Mouse (Mus musculus): ENCODE data around the gene Oca2.
A peak's percentile ranks its signal among the peaks of the same experiment; 100 is the strongest.

The Oca2 gene

GRCm38 (mm10) chr7:56239543-56239942, at the start of gene Oca2:
Oca2 (plus strand) TSS chr7:56239760.
- DNase-seq, result no peak

GRCm38 (mm10) chr7:56191041-56191440, 48.5 kb upstream of the Oca2 start:
- no peak for DNase-seq

GRCm38 (mm10) chr7:56191661-56192060, 47.9 kb upstream of the Oca2 start:
- no peak for DNase-seq

DNA sequence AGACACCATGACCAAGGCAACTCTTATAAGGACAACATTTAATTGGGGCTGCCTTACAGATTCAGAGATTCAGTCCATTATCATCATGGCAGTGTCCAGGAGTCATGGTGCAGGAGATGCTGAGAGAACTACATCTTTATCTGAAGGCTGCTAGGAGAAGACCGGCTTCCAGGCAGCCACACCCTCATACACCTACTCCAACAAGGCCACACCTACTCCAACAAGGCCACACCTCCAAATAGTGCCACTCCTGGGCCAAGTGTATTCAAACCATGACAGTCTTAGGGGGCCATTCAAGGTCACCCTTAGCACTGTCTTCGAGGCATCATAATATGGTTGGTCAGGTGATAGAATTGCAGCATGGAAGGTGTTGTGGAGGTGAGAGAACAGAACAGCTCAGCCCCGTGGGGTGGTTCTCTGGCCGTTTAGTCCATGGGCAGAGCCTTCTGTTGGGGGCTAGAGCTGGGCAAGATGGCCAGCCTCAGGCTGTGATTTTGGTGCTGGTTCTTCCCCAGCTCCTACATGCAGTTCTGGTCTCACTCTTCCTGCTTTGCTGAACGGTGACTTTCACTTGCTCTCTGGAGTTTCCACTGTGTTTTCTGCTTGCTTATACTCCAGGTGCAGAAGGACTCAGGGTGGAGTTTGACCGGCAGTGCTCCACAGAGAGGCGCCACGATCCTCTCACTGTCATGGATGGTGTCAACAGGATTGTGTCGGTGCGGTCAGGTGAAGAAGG, 37.9 kb upstream of the Oca2 start:
- no peak for DNase-seq

GRCm38 (mm10) chr7:56202843-56203242, 36.7 kb upstream of the Oca2 start:
- DNase-seq, result no peak

DNA sequence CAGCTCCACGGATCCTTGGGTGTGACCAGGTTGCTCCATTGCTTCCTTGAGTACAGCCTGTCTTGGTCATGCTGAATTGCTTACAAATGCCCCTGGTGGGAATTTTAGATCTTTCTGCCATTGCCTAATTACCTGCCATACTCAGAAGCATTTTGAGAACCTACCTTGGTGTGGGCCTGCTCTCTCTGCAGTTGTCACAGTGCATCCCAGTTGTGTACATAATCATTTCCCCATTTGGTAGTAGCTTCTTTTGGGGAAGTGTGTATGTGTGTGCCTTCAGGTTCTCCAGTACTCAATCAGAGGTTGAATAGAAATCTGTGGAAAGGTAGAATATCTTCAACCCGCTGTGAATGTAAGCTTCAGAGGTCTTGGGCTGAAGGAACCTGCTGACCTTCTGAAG, 36.3 kb upstream of the Oca2 start:
- no peak for DNase-seq

DNA sequence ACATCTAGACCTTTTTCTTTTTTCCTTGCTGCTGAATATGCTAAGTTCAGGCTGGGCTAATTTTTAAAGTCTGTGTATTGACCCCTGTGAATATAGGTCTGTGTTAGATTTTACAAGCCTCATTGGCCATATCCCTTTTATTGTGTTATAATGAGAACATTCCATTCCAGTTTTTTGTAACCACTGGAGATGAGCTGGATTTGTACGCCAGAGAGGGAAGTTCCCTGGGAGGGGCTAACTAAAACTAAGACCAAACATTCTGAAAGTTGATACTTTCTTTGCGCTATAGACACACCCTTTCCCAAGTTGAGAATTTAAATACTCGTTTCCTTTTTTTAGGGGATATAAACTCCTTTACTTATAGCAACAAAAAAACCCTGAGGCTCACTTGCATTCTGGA, 34.7 kb upstream of the Oca2 start:
- no peak for DNase-seq

GRCm38 (mm10) chr7:56220811-56221210, 18.7 kb upstream of the Oca2 start:
- no peak for DNase-seq

DNA sequence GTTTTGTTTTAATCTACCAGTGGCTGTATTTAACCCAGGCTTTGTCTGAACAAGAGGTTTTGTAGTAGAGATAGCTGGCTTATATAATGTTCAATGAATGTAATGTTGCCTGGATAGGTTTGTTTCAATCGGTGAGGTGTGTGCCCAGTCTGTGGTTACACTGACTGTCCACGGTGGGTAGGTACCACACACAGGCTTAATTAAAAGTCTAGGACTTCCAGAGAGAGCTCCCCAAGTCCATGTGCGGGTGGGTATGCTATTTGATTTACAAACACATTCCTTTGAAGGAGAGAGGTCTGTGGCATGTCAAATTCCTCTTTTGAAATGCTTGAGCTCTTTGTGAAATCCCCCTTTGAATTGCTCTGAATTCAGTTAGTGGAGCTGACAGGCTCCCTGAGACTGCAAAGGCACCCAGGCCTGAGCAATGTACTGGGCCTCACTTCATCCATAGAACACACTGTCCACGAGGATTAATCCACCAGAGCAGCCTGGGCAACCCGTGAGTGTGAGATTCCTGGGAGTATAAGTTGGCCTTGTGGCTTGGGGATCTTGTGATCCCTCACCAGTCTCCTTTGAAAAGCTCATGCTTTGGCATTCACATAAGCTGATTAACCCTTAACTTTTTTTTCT, 3.7 kb upstream of the Oca2 start:
- DNase-seq, result no peak

- no peak for DNase-seq
Observed at GRCm38 (mm10) chr7:56236617-56237016, 2.9 kb upstream of the Oca2 start.

- no peak for DNase-seq
Observed at GRCm38 (mm10) chr7:56254568-56254967, 15.0 kb downstream of the Oca2 start.

DNA sequence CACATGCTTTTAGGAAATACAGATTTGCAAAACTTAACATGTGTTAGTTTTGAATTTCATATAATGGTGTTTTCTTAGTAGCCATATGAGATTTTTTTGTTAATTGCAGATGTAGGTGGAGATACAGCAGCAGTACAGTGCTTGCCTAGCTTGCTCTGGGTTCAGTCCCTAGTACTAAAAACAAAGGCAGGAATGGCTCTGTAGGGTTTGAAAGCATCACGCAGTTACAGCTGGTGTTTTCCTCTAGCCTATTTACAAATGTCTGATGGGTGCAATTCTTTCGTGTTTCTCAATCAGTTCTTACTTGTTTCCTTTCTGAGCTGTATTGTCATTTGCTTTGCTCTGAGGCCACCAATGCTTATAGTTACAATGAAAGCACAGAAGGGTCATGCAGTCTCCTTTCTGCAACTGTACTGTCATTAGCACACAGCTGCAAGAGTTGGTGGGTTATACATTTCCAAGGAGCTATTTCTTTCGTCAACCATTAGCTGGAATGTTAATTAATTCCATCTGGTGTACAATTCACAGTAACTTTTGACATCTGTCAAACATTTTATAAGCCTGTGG, 18.4 kb downstream of the Oca2 start:
- no peak for DNase-seq

- no peak for DNase-seq
Observed at GRCm38 (mm10) chr7:56277506-56277905, 37.9 kb downstream of the Oca2 start.

GRCm38 (mm10) chr7:56291468-56292115, 52.0 kb downstream of the Oca2 start:
- DNase-seq, result peak; percentile 11 to 50

- DNase-seq, result no peak
Observed at GRCm38 (mm10) chr7:56304408-56304807, 64.8 kb downstream of the Oca2 start.

- DNase-seq, result no peak
Observed at GRCm38 (mm10) chr7:56314358-56314757, 74.8 kb downstream of the Oca2 start.

GRCm38 (mm10) chr7:56315630-56316529, 76.3 kb downstream of the Oca2 start:
- no peak for DNase-seq

DNA sequence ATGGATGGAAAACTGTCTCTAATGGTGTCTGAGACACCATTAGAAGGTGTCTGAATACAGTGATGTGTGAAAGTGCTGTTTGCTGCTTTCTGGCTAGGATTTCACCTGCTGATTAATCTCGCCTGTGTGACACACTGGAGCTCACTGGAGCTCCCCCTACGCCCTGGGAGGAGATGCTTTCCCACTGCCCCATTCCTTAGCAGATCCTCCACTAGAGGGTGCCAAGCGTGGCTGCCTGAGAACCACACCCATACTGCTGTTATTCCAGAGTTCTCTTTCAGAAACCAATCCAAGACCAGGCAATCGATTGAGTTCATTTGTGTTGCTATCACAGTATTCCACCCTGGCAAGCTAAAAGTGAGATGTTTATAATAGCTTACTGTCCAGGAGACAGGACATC, 88.2 kb downstream of the Oca2 start:
- no peak for DNase-seq

- peak in 1 of 2 experiments; percentile 1 for DNase-seq
Observed at GRCm38 (mm10) chr7:56348528-56348927, 109.0 kb downstream of the Oca2 start.

DNA sequence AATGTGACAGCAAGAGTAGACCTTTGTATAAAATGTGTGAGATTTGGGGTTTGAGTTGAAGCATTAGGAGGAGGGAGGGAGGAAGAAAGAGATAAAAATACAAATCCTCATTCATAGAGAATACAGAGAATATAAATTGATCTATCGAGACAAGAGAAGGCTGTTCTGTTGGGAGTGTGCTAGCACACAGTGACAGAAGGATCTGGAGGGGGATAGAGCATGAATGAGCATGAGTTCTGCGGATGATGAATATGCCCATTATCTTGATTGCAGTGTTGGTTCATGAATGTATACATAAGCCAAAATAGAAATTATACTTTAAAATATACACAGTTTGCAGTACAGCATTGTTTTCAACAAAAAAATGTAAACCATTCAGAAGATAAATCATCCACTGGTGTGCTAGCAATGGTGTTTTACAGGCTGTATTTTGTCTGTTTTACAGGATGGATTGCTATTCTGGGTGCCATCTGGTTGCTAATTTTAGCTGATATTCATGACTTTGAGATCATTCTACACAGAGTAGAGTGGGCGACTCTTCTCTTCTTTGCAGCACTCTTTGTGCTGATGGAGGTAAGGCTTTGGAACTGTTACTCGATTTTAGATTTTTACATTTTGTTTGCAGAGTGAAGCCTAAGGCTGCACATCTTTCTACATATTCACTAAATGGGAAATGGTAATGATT, 117.2 kb downstream of the Oca2 start:
- no peak for DNase-seq

DNA sequence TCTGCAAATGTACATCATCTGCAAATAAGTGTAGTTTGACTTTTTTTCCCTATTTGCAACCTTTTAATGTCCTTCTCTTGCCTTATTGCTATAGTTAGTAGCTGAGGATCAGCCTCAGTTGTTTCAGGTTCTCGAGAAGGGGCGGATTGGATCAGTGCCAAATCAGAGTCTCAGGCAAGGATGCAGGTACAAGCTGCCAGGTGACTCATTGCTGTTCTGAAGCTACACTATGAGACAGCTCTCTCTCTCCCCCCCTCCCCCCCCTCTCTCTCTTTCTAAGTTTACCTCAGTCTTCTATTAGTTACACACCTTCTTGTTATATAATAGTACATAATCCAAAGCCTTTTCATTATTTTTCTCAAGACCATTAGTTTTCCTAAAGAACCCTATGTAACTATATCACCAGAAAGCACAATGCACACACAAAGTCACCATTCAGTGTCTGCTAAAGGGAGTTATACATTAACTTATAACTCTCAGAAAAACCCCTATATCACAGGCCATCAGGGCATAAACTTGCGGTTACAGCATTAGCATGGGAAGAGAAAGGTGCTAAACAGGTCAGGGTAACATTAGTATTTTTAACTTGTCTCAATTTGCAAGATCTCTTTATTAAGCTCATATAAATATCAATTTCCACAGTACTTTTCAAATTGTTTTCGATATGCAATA, 142.3 kb downstream of the Oca2 start:
- DNase-seq, result no peak

DNA sequence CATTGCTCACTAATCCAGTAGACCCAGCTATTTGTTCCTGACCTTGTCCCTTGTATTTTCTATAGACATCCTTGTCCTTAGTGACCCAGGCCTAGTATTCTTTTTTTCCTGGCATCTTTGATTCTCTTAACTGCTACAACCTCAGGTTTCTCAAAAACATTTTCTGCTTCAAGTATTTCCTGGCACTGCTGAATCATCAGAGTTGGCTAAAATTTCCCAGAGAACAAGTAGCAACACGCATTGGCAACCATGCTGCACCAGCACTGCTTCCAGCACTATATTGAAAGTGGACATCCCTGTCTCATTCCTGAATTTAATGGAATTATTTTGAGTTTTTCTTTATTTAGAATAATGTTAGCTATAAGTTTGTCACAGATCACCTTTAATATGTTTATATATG, 143.1 kb downstream of the Oca2 start:
- DNase-seq, result no peak
